Mouse (Mus musculus) megakaryocyte, adult 5-6 weeks (primary cell): ENCODE results near the gene Aup1. TPM values are rescaled to one million over a fixed set of nuclear protein-coding genes. Genes with fewer than 3 reads are reported as not detected.

Experiments used
- ATAC-seq: 2 replicates; pipeline ENCODE4 v1.8.0; 2016; ENCODE audit warnings: mild to moderate bottlenecking, inconsistent platforms; ENCODE audit not compliant: poor library complexity, severe bottlenecking
- total RNA-seq, 2 experiments: library from RNA; stranded (forward) in 1 of 2; stranded (reverse) in 1 of 2; fragments of 153-499, 151-499 nt in 1 of 2; fragments of 221-1000, 200-1000 nt in 1 of 2; gene quantifications; 2 replicates each; pipeline versions ENCODE4 v1.2.3 to v1.2.4; 2015 to 2017

Aup1 gene
- total RNA-seq, 2 experiments from 2014 or later, result 143 to 156 TPM

- peak; percentile 77 for ATAC-seq
Measured at GRCm38 (mm10) chr6:83101688-83102556, 47.6 kb downstream of the Aup1 start.

- no peak for ATAC-seq
Measured at GRCm38 (mm10) chr6:83103130-83103650, 48.9 kb downstream of the Aup1 start.

- ATAC-seq, result no peak
Measured at GRCm38 (mm10) chr6:83104158-83104557, 49.8 kb downstream of the Aup1 start.

Other genes with a start within 250 kb of the Aup1 start
- gene Sema4f, start 114.8 kb upstream of the Aup1 start, total RNA-seq (2015), result 1.4 and 2.5 TPM in 2 replicates
- gene Sema4f, start 114.8 kb upstream of the Aup1 start, total RNA-seq (2017), result 0.29 and 1.6 TPM in 2 replicates
- gene M1ap, start 107.6 kb upstream of the Aup1 start, total RNA-seq (2015), result 0.98 and 1.1 TPM in 2 replicates
- gene M1ap, start 107.6 kb upstream of the Aup1 start, total RNA-seq (2017), result 1.5 and 3.5 TPM in 2 replicates
- 10.2 and 12.3 TPM in 2 replicates for gene Dok1, start 21.1 kb upstream of the Aup1 start, total RNA-seq (2015)
- gene Dok1, start 21.1 kb upstream of the Aup1 start, total RNA-seq (2017), result 23.5 and 26.8 TPM in 2 replicates
- 0.30 and 0.65 TPM in 2 replicates for gene Loxl3, start 20.3 kb upstream of the Aup1 start, total RNA-seq (2015)
- 0.44 and 1.4 TPM in 2 replicates for gene Loxl3, start 20.3 kb upstream of the Aup1 start, total RNA-seq (2017)
- 53.9 and 55.6 TPM in 2 replicates for gene Htra2, start 752 bp downstream of the Aup1 start, total RNA-seq (2015)
- gene Htra2, start 752 bp downstream of the Aup1 start, total RNA-seq (2017), result 34.1 and 41.4 TPM in 2 replicates
- 2.2 and 2.3 TPM in 2 replicates for gene Dqx1, start 3.3 kb downstream of the Aup1 start, total RNA-seq (2015)
- gene Dqx1, start 3.3 kb downstream of the Aup1 start, total RNA-seq (2017), result 0.62 and 1.2 TPM in 2 replicates
- gene Tlx2, start 15.8 kb downstream of the Aup1 start, total RNA-seq (2015), result not detected in 2 replicates
- not detected in 2 replicates for gene Tlx2, start 15.8 kb downstream of the Aup1 start, total RNA-seq (2017)
- 28.9 and 37.5 TPM in 2 replicates for gene Pcgf1, start 23.3 kb downstream of the Aup1 start, total RNA-seq (2015)
- gene Pcgf1, start 23.3 kb downstream of the Aup1 start, total RNA-seq (2017), result 10.5 and 16.6 TPM in 2 replicates
- gene Lbx2, start 31.8 kb downstream of the Aup1 start, total RNA-seq (2015), result not detected in 2 replicates
- gene Lbx2, start 31.8 kb downstream of the Aup1 start, total RNA-seq (2017), result not detected in 2 replicates
- gene Ccdc142, start 47.1 kb downstream of the Aup1 start, total RNA-seq (2015), result 2.2 and 3.9 TPM in 2 replicates
- 0.22 and 3.2 TPM in 2 replicates for gene Ccdc142, start 47.1 kb downstream of the Aup1 start, total RNA-seq (2017)
- gene Gm42688, start 47.1 kb downstream of the Aup1 start, total RNA-seq (2015), result 0.87 and 1.3 TPM in 2 replicates
- gene Gm42688, start 47.1 kb downstream of the Aup1 start, total RNA-seq (2017), result 2.9 and 3.0 TPM in 2 replicates
- 44.5 and 45.8 TPM in 2 replicates for gene Mrpl53, start 54.5 kb downstream of the Aup1 start, total RNA-seq (2015)
- 20.8 and 27.7 TPM in 2 replicates for gene Mrpl53, start 54.5 kb downstream of the Aup1 start, total RNA-seq (2017)
- gene Mogs, start 61.0 kb downstream of the Aup1 start, total RNA-seq (2015), result 17.5 and 21.6 TPM in 2 replicates
- 33.4 and 38.7 TPM in 2 replicates for gene Mogs, start 61.0 kb downstream of the Aup1 start, total RNA-seq (2017)
- gene Wbp1, start 67.0 kb downstream of the Aup1 start, total RNA-seq (2015), result 33.5 and 34.8 TPM in 2 replicates
- gene Wbp1, start 67.0 kb downstream of the Aup1 start, total RNA-seq (2017), result 74.0 and 89.9 TPM in 2 replicates
- 18.8 and 19.6 TPM in 2 replicates for gene Ino80b, start 70.9 kb downstream of the Aup1 start, total RNA-seq (2015)
- gene Ino80b, start 70.9 kb downstream of the Aup1 start, total RNA-seq (2017), result 26.0 and 36.2 TPM in 2 replicates
- 0.52 and 0.67 TPM in 2 replicates for gene Rtkn, start 80.9 kb downstream of the Aup1 start, total RNA-seq (2015)
- gene Rtkn, start 80.9 kb downstream of the Aup1 start, total RNA-seq (2017), result 0.29 and 1.2 TPM in 2 replicates
- gene Wdr54, start 101.9 kb downstream of the Aup1 start, total RNA-seq (2015), result not detected in 2 replicates
- gene Wdr54, start 101.9 kb downstream of the Aup1 start, total RNA-seq (2017), result 0.88 TPM in 1 of 2 replicates, not detected in the other
- gene 1700003E16Rik, start 101.9 kb downstream of the Aup1 start, total RNA-seq (2015), result not detected in 2 replicates
- gene 1700003E16Rik, start 101.9 kb downstream of the Aup1 start, total RNA-seq (2017), result not detected in 2 replicates
- gene Dctn1, start 111.4 kb downstream of the Aup1 start, total RNA-seq (2015), result 30.6 and 38.8 TPM in 2 replicates
- gene Dctn1, start 111.4 kb downstream of the Aup1 start, total RNA-seq (2017), result 41.0 and 61.7 TPM in 2 replicates
- 0.02 TPM in 1 of 2 replicates, not detected in the other for gene Slc4a5, start 165.3 kb downstream of the Aup1 start, total RNA-seq (2015)
- not detected in 2 replicates for gene Slc4a5, start 165.3 kb downstream of the Aup1 start, total RNA-seq (2017)